Mouse (Mus musculus): ENCODE measurements around the gene Fut4.

GRCm38 (mm10) chr9:14773813-14774212 lies 21.6 kb upstream of the Fut4 start:
- no peak for TF ChIP-seq CTCF (IDR thresholded peaks at IDR 0.05; ENCODE audit: low read depth, low read length)
- no peak for TF ChIP-seq GATA1 (IDR thresholded peaks at IDR 0.05; ENCODE audit: borderline replicate concordance, low read length)
- no peak for TF ChIP-seq TAL1 (conservative IDR thresholded peaks at IDR 0.05; ENCODE audit: low read depth, low read length)
